Mouse (Mus musculus): ENCODE results near the gene Rrm2. TPM values are rescaled to one million over a fixed set of nuclear protein-coding genes. Genes with fewer than 3 reads are reported as not detected.
"Not testable (repeated sequence)": the region's sequence is repeated elsewhere in the genome, so short reads cannot be mapped to it uniquely, and the experiment has no call there.

Gene Rrm2
- polyA plus RNA-seq, 1 experiment from 2014 or later = 439 TPM

DNA sequence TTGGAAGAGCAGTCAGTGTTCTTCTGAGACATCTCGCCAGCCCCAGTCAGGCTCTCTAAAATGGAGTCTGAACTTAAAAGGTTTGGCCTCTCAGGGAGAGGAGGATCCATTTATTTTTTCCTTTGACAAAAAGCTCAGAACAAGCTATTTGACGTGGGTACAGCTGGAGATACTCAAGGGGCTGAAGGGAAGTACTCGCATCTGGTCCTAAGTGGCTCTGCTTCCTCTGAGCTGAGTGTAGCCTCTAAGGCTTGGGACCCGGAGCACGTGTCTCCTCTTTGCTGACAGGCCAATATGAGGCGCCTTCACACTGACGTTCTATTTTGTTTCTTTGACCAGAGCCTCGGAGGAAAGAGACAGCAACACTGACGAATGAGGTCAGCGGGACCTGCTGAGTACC, 8.5 kb upstream of the Rrm2 start:
- Histone ChIP-seq H3K9me3 (ENCODE audit: control insufficient read depth, low read length) (no peaks in the 10 kb centered on the region), H3K9ac (ENCODE audit: low read length) (no peak overlapping the region), H3K4me1 (ENCODE audit: control insufficient read depth, insufficient read depth, low read length) (no peaks in the 10 kb centered on the region), H3K27me3 (ENCODE audit: control insufficient read depth, insufficient read depth, low read length) (no peaks in the 10 kb centered on the region), H3K4me2 (ENCODE audit: low read depth, severe bottlenecking) (no peak overlapping the region), H3K27ac (replicated peaks; ENCODE audit: low read depth, low read length) (no peak overlapping the region), H3K36me3 (ENCODE audit: control insufficient read depth, insufficient read depth, low read length) (no peaks in the 10 kb centered on the region), H3K4me3 (ENCODE audit: low read depth, low read length) (no peak overlapping the region)
- DNase-seq (ENCODE audit: low spot score) (no peak), ATAC-seq (ENCODE audit: insufficient number of reproducible peaks, low FRiP score, low TSS enrichment, low read depth) (no peak)
- WGBS = 68% methylated on average over 10 of the region's 10 CpGs

DNA sequence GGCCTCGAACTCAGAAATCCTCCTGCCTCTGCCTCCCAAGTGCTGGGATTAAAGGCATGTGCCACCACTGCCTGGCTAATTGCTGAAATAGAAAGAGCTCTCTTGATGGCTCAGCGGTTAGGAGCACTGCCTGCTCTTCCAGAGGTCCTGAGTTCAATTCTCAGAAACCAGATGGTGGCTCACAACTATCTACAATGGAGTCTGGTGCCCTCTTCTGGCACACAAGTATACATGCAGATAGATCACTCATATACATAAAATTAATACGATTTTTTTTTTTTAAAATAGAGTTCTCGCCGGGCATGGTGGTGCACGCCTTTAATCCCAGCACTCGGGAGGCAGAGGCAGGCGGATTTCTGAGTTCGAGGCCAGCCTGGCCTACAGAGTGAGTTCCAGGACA, 6.4 kb upstream of the Rrm2 start:
- ATAC-seq (ENCODE audit: insufficient number of reproducible peaks, low FRiP score, low TSS enrichment, low read depth); DNase-seq (ENCODE audit: low spot score); H3K9me3 ChIP-seq (ENCODE audit: control insufficient read depth, low read length); H3K36me3 ChIP-seq (ENCODE audit: control insufficient read depth, insufficient read depth, low read length); H3K4me2 ChIP-seq (ENCODE audit: low read depth, severe bottlenecking); H3K27ac ChIP-seq (replicated peaks; ENCODE audit: low read depth, low read length); H3K4me1 ChIP-seq (ENCODE audit: control insufficient read depth, insufficient read depth, low read length); H3K9ac ChIP-seq (ENCODE audit: low read length); H3K27me3 ChIP-seq (ENCODE audit: control insufficient read depth, insufficient read depth, low read length); H3K4me3 ChIP-seq (ENCODE audit: low read depth, low read length): not testable (repeated sequence)
- WGBS = 86% methylated on average over 9 of the region's 9 CpGs

DNA sequence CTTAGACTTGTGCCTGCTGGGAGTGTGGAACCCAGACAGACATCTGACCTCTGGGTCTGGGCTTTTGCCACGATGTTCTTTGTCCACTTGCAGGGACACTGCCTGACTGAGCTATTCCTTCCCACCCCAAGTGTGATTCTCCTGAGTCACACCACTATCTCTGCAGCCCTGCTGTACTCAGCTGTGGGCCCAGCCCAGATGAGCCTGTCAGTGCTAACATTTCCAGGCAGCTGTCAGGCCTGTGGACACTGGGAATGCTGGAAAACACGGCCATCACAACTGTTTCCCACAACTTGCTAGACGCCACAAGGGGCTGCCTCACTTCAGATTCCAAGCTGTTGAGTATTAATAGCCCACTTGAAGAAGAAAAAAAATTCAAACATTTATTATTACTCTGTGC, 5.0 kb upstream of the Rrm2 start:
- WGBS = 87% methylated on average over 3 of the region's 3 CpGs
- Histone ChIP-seq H3K27ac (replicated peaks; ENCODE audit: low read depth, low read length) (no peak overlapping the region), H3K4me1 (ENCODE audit: control insufficient read depth, insufficient read depth, low read length) (no peaks in the 10 kb centered on the region), H3K27me3 (ENCODE audit: control insufficient read depth, insufficient read depth, low read length) (no peaks in the 10 kb centered on the region), H3K4me3 (ENCODE audit: low read depth, low read length) (no peak overlapping the region), H3K9me3 (ENCODE audit: control insufficient read depth, low read length) (no peaks in the 10 kb centered on the region), H3K9ac (ENCODE audit: low read length) (no peak overlapping the region), H3K36me3 (ENCODE audit: control insufficient read depth, insufficient read depth, low read length) (no peaks in the 10 kb centered on the region), H3K4me2 (ENCODE audit: low read depth, severe bottlenecking) (no peak overlapping the region)
- no peak for DNase-seq (ENCODE audit: low spot score)
- no peak for ATAC-seq (ENCODE audit: insufficient number of reproducible peaks, low FRiP score, low TSS enrichment, low read depth)

DNA sequence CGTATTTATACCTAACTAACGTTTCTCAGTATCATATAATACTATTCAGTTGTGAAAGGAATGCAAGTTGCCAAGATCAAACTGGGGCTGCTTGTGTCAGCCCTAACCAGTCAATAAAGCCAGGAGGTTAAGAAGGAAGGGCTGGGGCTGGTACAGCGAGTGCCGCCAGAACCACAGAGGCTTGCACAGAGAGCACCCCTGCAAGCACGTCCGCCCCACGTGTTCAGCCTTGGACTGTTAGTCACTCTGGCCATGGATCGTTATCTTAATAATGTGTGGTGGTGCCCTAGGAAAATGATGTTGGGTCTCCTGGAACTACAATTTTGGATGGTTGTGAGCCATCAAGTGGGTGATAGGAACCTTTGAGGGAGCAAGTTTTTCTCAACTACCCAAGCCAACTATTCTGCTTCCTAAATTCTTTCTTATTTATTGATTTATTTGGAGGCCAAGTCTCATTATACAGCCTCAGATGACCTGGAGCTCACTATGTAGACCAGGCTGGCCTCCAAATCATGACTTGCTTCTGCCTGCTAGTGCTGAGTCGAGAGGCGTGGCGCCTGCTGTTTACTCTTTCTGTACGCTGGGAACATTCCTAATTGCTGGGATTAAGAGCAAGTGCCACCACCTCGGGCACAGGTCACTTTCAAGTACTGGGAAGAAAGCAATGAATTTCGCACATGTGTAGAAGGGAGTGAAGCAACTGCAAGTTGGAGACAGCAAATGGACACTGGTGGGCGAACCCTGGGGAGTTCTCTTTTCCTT, 2.4 kb upstream of the Rrm2 start:
- no peak overlapping the region for H3K4me2 ChIP-seq (ENCODE audit: low read depth, severe bottlenecking)

DNA sequence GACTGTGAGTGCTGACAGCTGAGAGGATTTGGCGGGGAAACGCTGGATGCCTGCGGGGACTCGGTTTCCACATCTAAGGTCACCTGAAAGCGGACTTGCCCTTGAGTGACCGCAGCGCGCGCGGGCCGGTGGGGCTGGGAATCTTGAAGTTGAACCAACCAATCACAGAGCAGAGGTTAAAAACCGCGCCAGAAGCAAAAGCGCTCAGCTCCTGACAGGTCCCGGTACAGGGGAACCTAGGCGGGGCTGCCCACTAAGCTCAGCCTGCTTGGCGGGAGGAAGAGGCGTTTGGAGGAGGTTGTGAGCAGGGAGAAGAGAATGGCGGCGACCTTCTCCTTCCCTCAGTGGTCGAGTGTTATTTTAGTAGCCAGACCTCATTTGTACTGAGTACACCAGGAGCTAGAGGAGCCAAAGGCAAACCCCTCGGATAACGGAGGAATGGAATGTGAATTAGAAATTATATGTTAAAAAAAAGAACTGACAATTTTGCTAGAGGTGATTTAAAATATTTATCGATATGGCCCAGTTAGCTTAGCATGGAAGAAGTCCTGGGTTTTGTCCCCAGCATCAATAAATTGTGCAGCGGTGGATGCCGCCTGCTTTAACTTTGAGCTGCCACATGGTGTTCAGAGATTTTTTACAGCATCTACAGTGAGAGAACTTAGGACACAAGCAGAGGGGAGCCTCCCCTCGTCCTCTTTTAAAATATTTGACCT, 1.1 kb upstream of the Rrm2 start:
- Histone ChIP-seq H3K27ac (replicated peaks; ENCODE audit: low read depth, low read length) (peak overlapping the region; percentile 80; the same call in 1 of the 2 replicates), H3K4me1 (ENCODE audit: control insufficient read depth, insufficient read depth, low read length) (peaks cover 12% of the 10 kb centered on the region; the same call in 1 of the 2 replicates), H3K4me2 (ENCODE audit: low read depth, severe bottlenecking) (peak overlapping the region; percentile 66), H3K4me3 (ENCODE audit: low read depth, low read length) (peak overlapping the region; percentile 90), H3K9me3 (ENCODE audit: control insufficient read depth, low read length) (no peaks in the 10 kb centered on the region), H3K27me3 (ENCODE audit: control insufficient read depth, insufficient read depth, low read length) (no peaks in the 10 kb centered on the region), H3K36me3 (ENCODE audit: control insufficient read depth, insufficient read depth, low read length) (peaks cover 13% of the 10 kb centered on the region; the same call in 1 of the 2 replicates), H3K9ac (ENCODE audit: low read length) (peak overlapping the region; percentile 97)
- peak; percentile 83 for DNase-seq (ENCODE audit: low spot score)
- WGBS = under 1% methylated on average over 27 of the region's 27 CpGs
- 0 out of 2 replicates have a peak, but pooled peaks have one; percentile 12 for ATAC-seq (ENCODE audit: insufficient number of reproducible peaks, low FRiP score, low TSS enrichment, low read depth)

More for the DNA sequence above, 2.4 kb upstream of the Rrm2 start:
- H3K9me3 ChIP-seq (ENCODE audit: control insufficient read depth, low read length) = no peaks in the 10 kb centered on the region
- no peak overlapping the region for H3K27ac ChIP-seq (replicated peaks; ENCODE audit: low read depth, low read length)
- peaks cover 4% of the 10 kb centered on the region; the same call in 1 of the 2 replicates for H3K36me3 ChIP-seq (ENCODE audit: control insufficient read depth, insufficient read depth, low read length)
- no peak overlapping the region for H3K4me3 ChIP-seq (ENCODE audit: low read depth, low read length)
- H3K27me3 ChIP-seq (ENCODE audit: control insufficient read depth, insufficient read depth, low read length) = no peaks in the 10 kb centered on the region
- ATAC-seq (ENCODE audit: insufficient number of reproducible peaks, low FRiP score, low TSS enrichment, low read depth) (no peak), DNase-seq (ENCODE audit: low spot score) (no peak)
- 75% methylated on average over 15 of the region's 15 CpGs for WGBS
- H3K9ac ChIP-seq (ENCODE audit: low read length) = no peak overlapping the region
- peaks cover 5% of the 10 kb centered on the region; the same call in 1 of the 2 replicates for H3K4me1 ChIP-seq (ENCODE audit: control insufficient read depth, insufficient read depth, low read length)

DNA sequence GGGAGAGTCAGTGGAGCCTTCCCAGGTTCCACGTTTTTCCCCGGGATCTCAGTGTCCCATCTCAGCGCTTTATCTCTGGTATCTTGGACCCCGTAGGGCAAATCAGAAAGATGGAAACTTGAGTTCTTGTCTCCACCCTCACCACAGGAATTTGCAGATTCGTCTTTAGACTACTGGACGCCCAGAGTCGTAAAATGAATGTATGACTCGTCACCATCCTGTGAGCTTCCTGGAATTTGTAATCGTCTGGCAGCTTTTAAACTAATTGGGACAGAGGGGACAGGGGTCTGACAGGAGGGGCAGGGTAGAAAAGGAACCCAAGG, 600 bp upstream of the Rrm2 start:
- peaks cover 17% of the 10 kb centered on the region for H3K36me3 ChIP-seq (ENCODE audit: control insufficient read depth, insufficient read depth, low read length)
- H3K27me3 ChIP-seq (ENCODE audit: control insufficient read depth, insufficient read depth, low read length) = no peaks in the 10 kb centered on the region
- peak overlapping the region; percentile 80; the same call in 1 of the 2 replicates for H3K27ac ChIP-seq (replicated peaks; ENCODE audit: low read depth, low read length)
- no peak for ATAC-seq (ENCODE audit: insufficient number of reproducible peaks, low FRiP score, low TSS enrichment, low read depth)
- H3K9ac ChIP-seq (ENCODE audit: low read length) = peak overlapping the region; percentile 97
- peaks cover 12% of the 10 kb centered on the region; the same call in 1 of the 2 replicates for H3K4me1 ChIP-seq (ENCODE audit: control insufficient read depth, insufficient read depth, low read length)
- H3K4me2 ChIP-seq (ENCODE audit: low read depth, severe bottlenecking) = peak overlapping the region; percentile 66
- peak overlapping the region; percentile 90 for H3K4me3 ChIP-seq (ENCODE audit: low read depth, low read length)
- no peaks in the 10 kb centered on the region for H3K9me3 ChIP-seq (ENCODE audit: control insufficient read depth, low read length)
- peak; percentile 43 for DNase-seq (ENCODE audit: low spot score)
- 0% methylated on average over 9 of the region's 9 CpGs for WGBS

DNA sequence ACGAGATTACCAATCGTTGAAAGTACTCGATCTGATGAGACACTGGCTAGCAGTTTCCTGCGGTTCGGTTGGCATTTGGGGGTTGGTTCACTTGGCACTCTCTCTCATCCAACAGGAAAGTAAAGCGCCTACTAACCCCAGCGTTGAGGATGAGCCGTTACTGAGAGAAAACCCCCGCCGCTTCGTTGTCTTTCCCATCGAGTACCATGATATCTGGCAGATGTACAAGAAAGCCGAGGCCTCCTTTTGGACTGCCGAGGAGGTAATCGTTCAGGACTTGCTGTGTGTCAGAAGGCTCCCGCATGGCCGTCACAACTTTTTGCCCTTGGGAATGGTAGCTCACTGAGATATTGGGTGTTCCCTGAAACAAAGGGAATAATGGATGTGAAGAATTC, 780 bp downstream of the Rrm2 start:
- Histone ChIP-seq H3K27me3 (ENCODE audit: control insufficient read depth, insufficient read depth, low read length) (no peaks in the 10 kb centered on the region), H3K4me3 (ENCODE audit: low read depth, low read length) (peak overlapping the region; percentile 90), H3K27ac (replicated peaks; ENCODE audit: low read depth, low read length) (0 out of 2 replicates have a peak overlapping the region, but pooled peaks have one; percentile 1), H3K4me2 (ENCODE audit: low read depth, severe bottlenecking) (peak overlapping the region; percentile 66), H3K36me3 (ENCODE audit: control insufficient read depth, insufficient read depth, low read length) (peaks cover 20% of the 10 kb centered on the region), H3K9ac (ENCODE audit: low read length) (peak overlapping the region; percentile 97), H3K4me1 (ENCODE audit: control insufficient read depth, insufficient read depth, low read length) (peaks cover 12% of the 10 kb centered on the region; the same call in 1 of the 2 replicates), H3K9me3 (ENCODE audit: control insufficient read depth, low read length) (no peaks in the 10 kb centered on the region)
- no peak for ATAC-seq (ENCODE audit: insufficient number of reproducible peaks, low FRiP score, low TSS enrichment, low read depth)
- whole genome bisulfite sequencing = under 1% methylated on average over 17 of the region's 17 CpGs
- DNase-seq (ENCODE audit: low spot score) = no peak

DNA sequence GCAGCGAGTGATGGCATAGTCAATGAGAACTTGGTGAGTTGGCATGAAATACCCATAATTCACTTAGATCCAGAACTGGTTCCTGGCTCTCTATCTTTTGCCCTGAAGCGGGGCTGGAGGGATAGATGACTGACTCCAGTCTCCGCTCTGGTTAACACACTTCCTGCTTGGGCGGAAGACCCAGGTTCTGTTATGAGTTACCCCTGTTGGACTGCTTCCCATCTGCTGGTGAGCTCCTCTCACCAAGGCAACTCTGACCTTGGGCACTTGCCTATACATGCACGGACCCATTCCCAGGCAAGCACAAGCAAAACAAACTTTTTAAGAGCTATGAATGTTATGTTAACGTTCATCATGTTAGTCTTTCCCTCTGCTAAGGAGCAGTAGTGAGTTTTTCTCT, 1.4 kb downstream of the Rrm2 start:
- 23% methylated on average over 6 of the region's 6 CpGs for WGBS
- ATAC-seq (ENCODE audit: insufficient number of reproducible peaks, low FRiP score, low TSS enrichment, low read depth) (no peak), DNase-seq (ENCODE audit: low spot score) (peak; percentile 54)
- peak overlapping the region; percentile 97 for H3K9ac ChIP-seq (ENCODE audit: low read length)
- no peaks in the 10 kb centered on the region for H3K27me3 ChIP-seq (ENCODE audit: control insufficient read depth, insufficient read depth, low read length)
- 0 out of 2 replicates have a peak overlapping the region, but pooled peaks have one; percentile 1 for H3K27ac ChIP-seq (replicated peaks; ENCODE audit: low read depth, low read length)
- H3K36me3 ChIP-seq (ENCODE audit: control insufficient read depth, insufficient read depth, low read length) = peaks cover 20% of the 10 kb centered on the region
- H3K4me1 ChIP-seq (ENCODE audit: control insufficient read depth, insufficient read depth, low read length) = peaks cover 12% of the 10 kb centered on the region; the same call in 1 of the 2 replicates
- H3K9me3 ChIP-seq (ENCODE audit: control insufficient read depth, low read length) = no peaks in the 10 kb centered on the region
- peak overlapping the region; percentile 66 for H3K4me2 ChIP-seq (ENCODE audit: low read depth, severe bottlenecking)
- H3K4me3 ChIP-seq (ENCODE audit: low read depth, low read length) = peak overlapping the region; percentile 90

Data from limb, embryonic 11.5 days (tissue).